In genomic region chr4:139165259-139165658, GRCm38 (mm10) we compare ENCODE assay signal across 22 mouse cellular contexts. TPM values are rescaled to one million over a fixed set of nuclear protein-coding genes. Genes with fewer than 3 reads are reported as not detected.
DNase-seq lines count a peak whose midpoint lies in the region; ATAC-seq and TF ChIP-seq lines count a peak whose summit lies in the region.
"Had no signal": no experiment of that assay in that cellular context is flagged by ENCODE, and none has a peak within 500 bp of the region (broad histone marks: within the 10 kb centered on the region; RNA-seq: fewer than 3 reads in every experiment).

No protein-coding gene starts in this region.

- H3K79me2 ChIP-seq in heart, adult 2 months (replicated peaks; ENCODE audit: control insufficient read depth, insufficient read depth, low read length), result no peaks in the 10 kb centered on the region

- no peak overlapping the region for H3K4me3 ChIP-seq in heart, adult 2 months
- H3K4me3 ChIP-seq in midbrain, embryonic 11.5 days (ENCODE audit: low read depth, low read length), result no peak overlapping the region
- H3K4me3 ChIP-seq in midbrain, embryonic 14.5 days (replicated peaks; ENCODE audit: low read depth, low read length), result no peak overlapping the region
- 0 out of 2 replicates have a peak overlapping the region, but pooled peaks have one; percentile 13 for H3K4me3 ChIP-seq in E14TG2a.4 (replicated peaks; ENCODE audit: low read length)
- no peak overlapping the region for H3K4me3 ChIP-seq in hindbrain, postnatal 0 days (ENCODE audit: low read length)

- no peaks in the 10 kb centered on the region for H3K36me3 ChIP-seq in heart, adult 2 months (ENCODE audit: control insufficient read depth, insufficient read depth, low read length)
- H3K36me3 ChIP-seq in midbrain, embryonic 11.5 days (ENCODE audit: control insufficient read depth, insufficient read depth, low read length), result no peaks in the 10 kb centered on the region
- no peaks in the 10 kb centered on the region for H3K36me3 ChIP-seq in midbrain, embryonic 14.5 days (ENCODE audit: control insufficient read depth, insufficient read depth, low read length)
- H3K36me3 ChIP-seq in E14TG2a.4 (ENCODE audit: insufficient read depth, low read length), result no peaks in the 10 kb centered on the region
- no peaks in the 10 kb centered on the region for H3K36me3 ChIP-seq in hindbrain, postnatal 0 days (ENCODE audit: insufficient read depth, low read length)
- H3K36me3 ChIP-seq: G1E had no signal

- no peak overlapping the region for H3K9ac ChIP-seq in heart, adult 2 months (ENCODE audit: low read depth, low read length)
- H3K9ac ChIP-seq in midbrain, embryonic 11.5 days (ENCODE audit: low read length), result no peak overlapping the region
- no peak overlapping the region for H3K9ac ChIP-seq in midbrain, embryonic 14.5 days (replicated peaks; ENCODE audit: low read length)
- no peak overlapping the region for H3K9ac ChIP-seq in hindbrain, postnatal 0 days (replicated peaks; ENCODE audit: low read length)

- no peaks in the 10 kb centered on the region for H3K9me3 ChIP-seq in midbrain, embryonic 11.5 days (ENCODE audit: control insufficient read depth, low read length)
- no peaks in the 10 kb centered on the region for H3K9me3 ChIP-seq in midbrain, embryonic 14.5 days (ENCODE audit: control insufficient read depth, low read length)
- no peaks in the 10 kb centered on the region for H3K9me3 ChIP-seq in E14TG2a.4 (ENCODE audit: low read length)
- no peaks in the 10 kb centered on the region for H3K9me3 ChIP-seq in hindbrain, postnatal 0 days (ENCODE audit: low read length)
- H3K9me3 ChIP-seq: G1E had no signal

- TF ChIP-seq EP300 in heart, adult 2 months (IDR thresholded peaks at IDR 0.05; ENCODE audit: insufficient read depth, low read depth, low read length), result no peak

- ATAC-seq in midbrain, embryonic 11.5 days (ENCODE audit: low FRiP score), result no peak
- ATAC-seq in midbrain, embryonic 14.5 days (ENCODE audit: low FRiP score, low TSS enrichment), result no peak
- ATAC-seq in hindbrain, postnatal 0 days, result no peak
- ATAC-seq: activated CD4-positive, CD25-positive, alpha-beta regulatory T cell, adult 4 months; CD4-positive, CD25-positive, alpha-beta regulatory T cell, adult 4 months; Patski had no signal

- H3K4me1 ChIP-seq in heart, adult 2 months (ENCODE audit: control insufficient read depth, insufficient read depth, low read length), result no peaks in the 10 kb centered on the region; the same call in 1 of the 2 replicates
- H3K4me1 ChIP-seq in midbrain, embryonic 11.5 days (ENCODE audit: control insufficient read depth, insufficient read depth, low read length), result no peaks in the 10 kb centered on the region
- no peaks in the 10 kb centered on the region; the same call in 1 of the 2 replicates for H3K4me1 ChIP-seq in midbrain, embryonic 14.5 days (ENCODE audit: control insufficient read depth, insufficient read depth, low read length)
- H3K4me1 ChIP-seq in E14TG2a.4 (replicated peaks; ENCODE audit: low read depth, low read length), result peaks cover 30% of the 10 kb centered on the region
- no peaks in the 10 kb centered on the region for H3K4me1 ChIP-seq in hindbrain, postnatal 0 days (ENCODE audit: insufficient read depth, low read length)

- TF ChIP-seq POLR2A in heart, adult 2 months (IDR thresholded peaks at IDR 0.05; ENCODE audit: insufficient read depth, low read depth, low read length), result no peak

- H3K27ac ChIP-seq in heart, adult 2 months, result no peak overlapping the region
- H3K27ac ChIP-seq in midbrain, embryonic 11.5 days (ENCODE audit: low read depth, low read length), result no peak overlapping the region
- H3K27ac ChIP-seq in midbrain, embryonic 14.5 days (replicated peaks; ENCODE audit: low read depth, low read length), result no peak overlapping the region
- H3K27ac ChIP-seq in hindbrain, postnatal 0 days, result no peak overlapping the region

- peak; percentile 83 for DNase-seq in heart, adult 11 months
- no peak for DNase-seq in heart, adult 2 months
- peak; percentile 77 for DNase-seq in midbrain, embryonic 11.5 days (ENCODE audit: low spot score, missing footprints)
- no peak for DNase-seq in midbrain, embryonic 14.5 days
- no peak for DNase-seq in hindbrain, postnatal 0 days (ENCODE audit: low spot score)
- DNase-seq: adrenal gland, adult 2 months; adrenal gland, adult 8-10 months; adrenal gland, postnatal 10 days; adrenal gland, postnatal 14 days; adrenal gland, postnatal 25 days; adrenal gland, postnatal 36 days; B cell, adult 2 months; cerebellum, adult 11 months; cerebellum, adult 11-12 months; cerebellum, adult 18-20 months; cerebellum, adult 2 months had no signal

- intact Hi-C loops in heart, adult 2 months (cut with DNase I), result no loop called here

- WGBS in heart, adult 2 months, result 88% methylated on average over 8 of the region's 8 CpGs
- WGBS in midbrain, embryonic 11.5 days, result 90% methylated on average over 8 of the region's 8 CpGs
- WGBS in midbrain, embryonic 14.5 days, result 85% methylated on average over 8 of the region's 8 CpGs
- 84% methylated on average over 8 of the region's 8 CpGs for WGBS in hindbrain, postnatal 0 days

- TF ChIP-seq CTCF in heart, adult 2 months (IDR thresholded peaks at IDR 0.05), result no peak
- TF ChIP-seq CTCF in E14TG2a.4 (conservative IDR thresholded peaks at IDR 0.05; ENCODE audit: low read length), result no peak
- TF ChIP-seq CTCF in hindbrain, postnatal 0 days (IDR thresholded peaks at IDR 0.05; ENCODE audit: low read depth), result no peak

- H3K27me3 ChIP-seq in heart, adult 2 months (ENCODE audit: control insufficient read depth, insufficient read depth, low read length), result no peaks in the 10 kb centered on the region
- no peaks in the 10 kb centered on the region for H3K27me3 ChIP-seq in midbrain, embryonic 11.5 days (ENCODE audit: control insufficient read depth, insufficient read depth, low read length)
- no peaks in the 10 kb centered on the region for H3K27me3 ChIP-seq in midbrain, embryonic 14.5 days (ENCODE audit: control insufficient read depth, insufficient read depth, low read length)
- peaks cover 8% of the 10 kb centered on the region; the same call in 1 of the 2 replicates for H3K27me3 ChIP-seq in E14TG2a.4 (ENCODE audit: insufficient read depth, low read length)
- H3K27me3 ChIP-seq in hindbrain, postnatal 0 days (ENCODE audit: insufficient read depth, low read length), result no peaks in the 10 kb centered on the region
- H3K27me3 ChIP-seq: CH12.LX, Patski had no signal

- no peak overlapping the region for H3K4me2 ChIP-seq in midbrain, embryonic 11.5 days
- no peak overlapping the region for H3K4me2 ChIP-seq in midbrain, embryonic 14.5 days (ENCODE audit: low read length)
- no peak overlapping the region for H3K4me2 ChIP-seq in hindbrain, postnatal 0 days (ENCODE audit: low read depth, low read length)

RNA-seq across cellular contexts. Expression of gene Capzb, which starts 27.4 kb away (rescaled TPM):
- 100 to 1,000 TPM; 342 to 392 TPM for total RNA-seq in heart, adult 2 months (2021)
- polyA plus RNA-seq in heart, adult 2 months (2012; rRNA removed), result 160 and 191 TPM in 2 replicates
- polyA plus RNA-seq in midbrain, embryonic 11.5 days (2014; fragmentation: Nextera tagmentation; extraction: Ambion mirVana), result 244 and 249 TPM in 2 replicates
- polyA plus RNA-seq in midbrain, embryonic 14.5 days (2014; fragmentation: Nextera tagmentation; extraction: Ambion mirVana), result 250 and 281 TPM in 2 replicates
- total RNA-seq in hindbrain, postnatal 0 days (2014; rRNA removed), result 86.6 and 88.5 TPM in 2 replicates
- polyA plus RNA-seq in hindbrain, postnatal 0 days (2015; fragmentation: Nextera tagmentation; extraction: Ambion mirVana), result 310 and 315 TPM in 2 replicates

RNA-seq across cellular contexts. Expression of gene Minos1, which starts 34.3 kb away (rescaled TPM):
- 100 to 1,000 TPM; 586 to 660 TPM for total RNA-seq in heart, adult 2 months (2021)
- 203 and 282 TPM in 2 replicates for polyA plus RNA-seq in heart, adult 2 months (2012; rRNA removed)
- 421 and 426 TPM in 2 replicates for polyA plus RNA-seq in midbrain, embryonic 11.5 days (2014; fragmentation: Nextera tagmentation; extraction: Ambion mirVana)
- 346 and 393 TPM in 2 replicates for polyA plus RNA-seq in midbrain, embryonic 14.5 days (2014; fragmentation: Nextera tagmentation; extraction: Ambion mirVana)
- 17.1 and 19.1 TPM in 2 replicates for total RNA-seq in hindbrain, postnatal 0 days (2014; rRNA removed)
- 462 and 467 TPM in 2 replicates for polyA plus RNA-seq in hindbrain, postnatal 0 days (2015; fragmentation: Nextera tagmentation; extraction: Ambion mirVana)

Comparison
In these comparisons a context has a peak if more than half of its experiments do, and no peak if none do; other contexts are left out.
1. DNase-seq: peak in heart, adult 11 months (single experiment) and midbrain, embryonic 11.5 days (single experiment); none in heart, adult 2 months (0 of 2), midbrain, embryonic 14.5 days (single experiment) and hindbrain, postnatal 0 days (single experiment).